Mouse (Mus musculus) ES-CJ7 (cell line): ENCODE data around the gene Dapk2.

ENCODE experiments used
- DNase-seq: peaks from one replicate; pipeline ENCODE4 v3.0.0; 2011; ENCODE audit warnings: low read depth, low spot score

The Dapk2 gene

GRCm38 (mm10) chr9:66142265-66142664 is 15.8 kb upstream of the Dapk2 start:
- DNase-seq: no peak

GRCm38 (mm10) chr9:66144248-66144647 is 13.8 kb upstream of the Dapk2 start:
- peak; percentile 84 for DNase-seq

- no peak for DNase-seq
Observed at GRCm38 (mm10) chr9:66146141-66146540, 11.9 kb upstream of the Dapk2 start.

GRCm38 (mm10) chr9:66152011-66152410 is 6.0 kb upstream of the Dapk2 start:
- no peak for DNase-seq

- no peak for DNase-seq
Observed at GRCm38 (mm10) chr9:66153594-66153993, 4.4 kb upstream of the Dapk2 start.

- DNase-seq: no peak
Observed at GRCm38 (mm10) chr9:66154013-66154412, 4.0 kb upstream of the Dapk2 start.

GRCm38 (mm10) chr9:66155534-66155933 is 2.5 kb upstream of the Dapk2 start:
- peak; percentile 52 for DNase-seq

GRCm38 (mm10) chr9:66158885-66159430 is 935 bp downstream of the Dapk2 start:
- DNase-seq: no peak

GRCm38 (mm10) chr9:66160155-66160554 is 2.1 kb downstream of the Dapk2 start:
- peak; percentile 29 for DNase-seq

GRCm38 (mm10) chr9:66162995-66163394 is 5.0 kb downstream of the Dapk2 start:
- DNase-seq: no peak

- no peak for DNase-seq
Observed at GRCm38 (mm10) chr9:66167222-66167621, 9.2 kb downstream of the Dapk2 start.

GRCm38 (mm10) chr9:66168233-66168632 is 10.2 kb downstream of the Dapk2 start:
- DNase-seq: no peak

- DNase-seq: no peak
Observed at GRCm38 (mm10) chr9:66170506-66170905, 12.5 kb downstream of the Dapk2 start.

- DNase-seq: no peak
Observed at GRCm38 (mm10) chr9:66171275-66171921, 13.4 kb downstream of the Dapk2 start.

- no peak for DNase-seq
Observed at GRCm38 (mm10) chr9:66173316-66173855, 15.4 kb downstream of the Dapk2 start.

- no peak for DNase-seq
Observed at GRCm38 (mm10) chr9:66174985-66175384, 17.0 kb downstream of the Dapk2 start.

- DNase-seq: no peak
Observed at GRCm38 (mm10) chr9:66177975-66178374, 20.0 kb downstream of the Dapk2 start.

- DNase-seq: no peak
Observed at GRCm38 (mm10) chr9:66179795-66180194, 21.8 kb downstream of the Dapk2 start.

GRCm38 (mm10) chr9:66181126-66181825 is 23.3 kb downstream of the Dapk2 start:
- DNase-seq: peak; percentile 73

GRCm38 (mm10) chr9:66181826-66182678 is 24.0 kb downstream of the Dapk2 start:
- no peak for DNase-seq

- no peak for DNase-seq
Observed at GRCm38 (mm10) chr9:66182679-66182993, 24.6 kb downstream of the Dapk2 start.

GRCm38 (mm10) chr9:66183023-66183422 is 25.0 kb downstream of the Dapk2 start:
- no peak for DNase-seq
